Mouse (Mus musculus): ENCODE measurements around the gene Glcci1.

GRCm38 (mm10) chr6:8492248-8492647, 17.2 kb upstream of the Glcci1 start:
- TF ChIP-seq POLR2A (IDR thresholded peaks at IDR 0.05; ENCODE audit: insufficient read depth, low read depth, low read length) (no peak), CTCF (IDR thresholded peaks at IDR 0.05; ENCODE audit: insufficient read depth, low read depth, low read length) (no peak)

All from olfactory bulb, adult 2 months (tissue).